Mouse (Mus musculus) retina, embryonic 14.5 days (tissue): Measurements from ENCODE around the gene Gm28036.

Source experiments
- DNase-seq: peaks from one replicate; pipeline ENCODE4 v3.0.0-alpha.2; 2015; ENCODE audit warnings: low spot score

The Gm28036 gene

DNA sequence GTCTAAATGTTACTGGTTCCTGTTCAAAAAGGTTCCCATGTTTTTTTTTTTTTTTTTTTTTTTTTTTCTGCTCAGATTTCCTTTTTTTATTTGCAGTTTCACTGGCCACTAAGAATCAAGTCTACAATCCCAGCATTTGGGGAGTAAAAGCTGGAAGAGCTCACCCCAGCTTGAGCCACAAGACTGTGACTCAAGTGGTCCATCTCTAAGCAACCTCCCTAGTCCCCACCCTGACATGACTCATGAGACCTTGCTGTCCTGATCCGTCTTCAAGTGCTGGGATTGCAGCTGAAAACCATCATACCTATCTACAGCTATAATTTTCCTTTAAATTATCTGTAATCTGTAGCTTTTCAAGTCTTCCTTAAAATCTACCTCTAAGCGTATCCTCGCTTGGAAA, 42.4 kb downstream of the Gm28036 start:
- no peak for DNase-seq

DNA sequence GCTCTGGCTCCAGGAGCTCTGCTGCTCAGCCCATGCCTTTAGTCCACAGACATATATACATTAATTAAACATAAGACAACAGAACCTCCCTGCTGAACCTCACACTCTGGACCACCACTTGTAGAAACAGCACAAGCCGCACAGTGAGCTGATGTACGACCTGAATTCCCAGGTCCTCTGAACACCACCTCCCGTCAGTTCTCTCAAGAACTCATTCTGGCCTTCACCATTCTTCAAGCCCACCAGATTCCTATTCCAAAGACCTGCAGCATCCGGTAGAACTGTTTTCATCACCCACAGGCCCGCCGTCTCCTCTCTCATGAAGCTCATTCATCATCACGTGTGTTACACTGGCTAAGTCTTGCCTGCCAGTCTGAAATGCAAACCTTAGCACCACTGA, 46.5 kb downstream of the Gm28036 start:
- DNase-seq, result no peak

DNA sequence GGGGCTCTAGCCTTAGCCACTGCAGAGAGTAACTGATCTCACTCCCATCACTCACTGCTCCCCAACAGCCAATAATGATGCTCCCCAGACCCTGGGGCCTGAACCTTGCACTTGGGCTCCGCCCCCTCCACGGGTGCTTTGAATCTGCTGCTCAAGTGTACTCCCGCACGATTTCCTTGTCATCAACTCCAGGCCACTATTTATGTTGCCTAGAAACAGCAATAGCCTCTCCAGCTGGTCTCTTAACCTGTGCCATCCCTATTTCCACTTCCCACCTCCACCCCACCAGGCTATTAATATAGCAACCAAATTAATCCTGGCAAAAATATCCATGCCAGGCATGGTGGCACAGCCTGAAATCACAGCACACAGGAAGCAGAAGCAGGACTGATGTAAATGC, 47.2 kb downstream of the Gm28036 start:
- DNase-seq, result no peak

GRCm38 (mm10) chr2:156079183-156079560, 47.7 kb downstream of the Gm28036 start:
- DNase-seq, result no peak

DNA sequence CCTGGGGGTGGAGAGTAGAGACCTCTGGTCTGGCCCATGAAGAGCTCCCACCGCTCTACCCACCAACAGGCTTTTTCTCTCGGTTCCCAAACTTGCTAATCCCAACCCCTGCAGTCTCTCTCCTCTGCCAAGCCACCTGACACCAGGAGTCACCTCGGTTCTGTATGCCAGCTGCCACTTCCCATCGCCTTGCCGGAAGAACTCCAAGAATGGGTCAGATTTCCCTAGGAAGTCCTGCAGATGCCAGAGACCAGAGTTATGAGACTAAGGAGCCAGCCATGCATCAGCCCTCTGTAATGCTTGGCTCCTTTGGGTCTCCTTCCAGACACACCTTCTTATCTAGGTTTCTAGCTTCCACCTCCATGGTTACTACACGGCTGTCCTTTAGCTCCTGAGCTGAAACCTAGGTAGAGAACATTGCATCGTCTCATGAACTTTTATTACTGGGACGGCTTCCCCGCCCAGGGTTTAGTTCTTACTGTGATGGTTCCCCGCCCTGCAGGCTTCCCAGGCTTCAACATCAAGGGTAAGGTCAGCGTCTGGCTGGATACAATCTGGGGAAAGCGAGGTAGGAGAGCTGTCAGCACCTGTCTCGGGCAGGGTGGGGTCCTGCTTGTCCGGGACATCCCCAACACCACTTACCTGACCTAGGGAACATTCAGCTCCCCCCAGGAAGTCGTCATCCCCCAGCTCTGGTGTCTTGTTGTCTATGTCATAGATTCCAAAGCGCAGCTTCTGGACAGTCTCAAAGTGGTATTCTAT, 48.3 kb downstream of the Gm28036 start:
- no peak for DNase-seq

DNA sequence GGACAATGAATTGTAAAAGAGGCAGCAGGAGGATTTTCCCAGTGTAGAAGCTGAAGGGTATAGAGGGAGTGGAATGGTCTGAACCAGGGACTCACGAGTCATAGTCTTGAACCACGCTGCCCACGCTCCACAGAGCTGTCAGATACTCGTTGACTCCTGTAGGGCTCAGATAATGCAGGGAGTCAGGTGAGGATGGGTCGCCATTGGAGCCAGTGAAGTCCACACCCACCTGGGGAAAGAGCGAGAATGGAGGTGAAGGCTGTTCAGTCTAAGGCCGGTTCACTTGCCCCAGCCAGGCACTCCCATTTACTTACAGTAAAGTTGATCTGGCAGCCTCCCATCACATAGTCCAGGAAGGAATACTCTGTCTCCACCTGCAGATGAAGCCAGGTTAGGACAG, 49.4 kb downstream of the Gm28036 start:
- no peak for DNase-seq

DNA sequence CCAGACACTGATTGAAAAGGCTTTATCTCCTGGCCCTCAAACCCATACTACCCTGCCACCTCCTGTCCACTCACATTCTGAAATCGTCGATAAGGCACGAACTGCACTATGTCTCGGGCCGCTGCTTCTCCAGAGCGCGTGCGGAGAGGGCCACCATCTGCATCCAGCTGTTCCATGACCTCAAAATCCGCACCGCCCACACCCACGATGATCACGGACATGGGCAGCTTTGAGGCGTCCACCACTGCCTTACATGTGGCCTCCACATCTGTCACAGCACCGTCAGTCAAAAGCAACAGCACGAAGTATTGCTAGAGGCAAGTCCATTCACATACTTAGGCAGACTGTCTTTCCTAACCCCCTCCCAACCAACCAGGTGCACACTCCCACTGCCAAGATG, 53.2 kb downstream of the Gm28036 start:
- no peak for DNase-seq

GRCm38 (mm10) chr2:156071236-156071635, 55.7 kb downstream of the Gm28036 start:
- no peak for DNase-seq

DNA sequence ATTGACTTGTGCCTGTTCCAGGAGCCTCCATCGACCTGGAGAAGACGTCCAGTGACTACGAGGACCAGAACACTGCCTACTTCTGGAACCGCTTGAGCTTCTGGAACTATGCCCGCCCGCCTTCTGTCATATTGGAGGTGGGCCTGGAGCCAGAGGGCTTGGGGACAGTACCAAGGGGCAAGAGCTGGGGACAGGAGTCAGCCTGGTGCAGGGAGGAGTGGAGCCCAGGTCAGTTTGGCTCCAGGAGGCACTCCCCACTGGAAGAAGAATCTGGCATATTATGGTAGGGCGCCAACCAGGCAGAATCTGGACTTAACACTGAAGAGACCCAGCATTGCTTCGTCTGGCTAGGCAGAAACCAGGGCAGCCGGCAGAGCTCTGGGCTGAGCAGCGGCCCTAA, 59.0 kb downstream of the Gm28036 start:
- no peak for DNase-seq

DNA sequence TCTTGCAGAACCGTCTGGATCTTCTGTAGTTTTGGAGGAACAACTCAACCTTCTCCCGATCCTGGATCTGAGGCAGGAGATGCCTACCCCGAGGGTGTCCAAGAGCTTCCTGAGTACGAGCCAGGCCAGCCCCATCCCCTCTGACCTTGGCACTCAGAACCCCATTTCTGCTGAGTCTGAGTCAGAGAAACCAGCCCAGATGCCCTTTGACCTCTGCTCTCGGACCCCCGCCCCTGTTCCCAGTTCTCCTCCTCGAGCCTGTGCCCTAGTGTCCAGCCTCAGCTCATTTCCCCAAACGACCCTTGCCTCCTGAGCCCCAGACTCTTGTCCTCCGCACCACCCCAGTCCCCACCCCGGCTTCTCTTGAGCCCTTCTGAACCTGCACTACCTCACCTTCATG, 60.8 kb downstream of the Gm28036 start:
- DNase-seq, result peak; percentile 11

DNA sequence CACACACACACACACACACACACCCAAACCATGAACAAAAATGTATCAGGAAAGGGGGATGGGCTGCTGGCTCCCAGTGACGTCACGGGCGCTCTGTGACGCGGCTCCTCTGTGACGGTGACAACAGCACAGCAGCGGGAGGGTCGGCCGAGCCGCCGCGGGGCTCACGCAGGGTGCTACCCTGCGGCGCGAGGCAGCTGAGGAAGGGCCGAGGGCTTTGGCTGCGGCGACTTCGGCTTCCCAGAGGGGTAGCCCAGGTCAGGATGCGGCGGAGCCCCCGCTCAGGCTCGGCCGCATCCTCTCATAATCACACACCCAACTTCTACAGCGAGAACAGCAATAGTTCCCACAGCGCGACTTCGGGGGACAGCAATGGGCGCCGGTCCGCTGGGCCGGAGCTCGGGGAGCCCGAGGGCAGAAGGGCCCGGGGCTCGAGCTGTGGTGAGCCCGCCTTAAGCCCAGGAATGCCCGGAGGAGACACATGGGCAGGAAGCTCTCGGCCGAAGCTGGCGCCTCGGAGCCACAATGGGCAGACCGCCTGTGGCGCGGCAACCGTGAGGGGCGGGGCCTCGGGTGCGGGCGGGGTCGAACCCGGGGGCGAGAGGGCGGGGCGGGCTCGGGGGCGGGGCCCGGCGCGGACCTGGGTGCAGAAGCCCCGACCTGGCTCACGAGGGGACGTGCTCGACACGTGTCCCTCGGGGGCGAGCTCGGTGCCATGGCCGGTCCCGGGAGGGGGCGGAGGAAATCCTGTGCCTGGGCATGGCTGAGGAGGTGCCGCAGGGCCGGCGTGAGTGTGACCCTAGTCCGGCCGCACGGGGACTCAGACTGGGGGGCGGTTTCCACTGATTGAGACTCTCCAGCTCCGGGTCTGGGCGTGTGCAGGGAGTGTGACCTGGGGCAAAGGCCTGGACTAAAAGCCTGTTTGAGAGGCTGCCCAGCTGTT, 61.5 kb downstream of the Gm28036 start, which contains the start of gene Spag4:
Gene Spag4 (plus strand): TSS at position 77 of the 943 bp plus-strand sequence.
- DNase-seq, result peak; percentile 83

DNA sequence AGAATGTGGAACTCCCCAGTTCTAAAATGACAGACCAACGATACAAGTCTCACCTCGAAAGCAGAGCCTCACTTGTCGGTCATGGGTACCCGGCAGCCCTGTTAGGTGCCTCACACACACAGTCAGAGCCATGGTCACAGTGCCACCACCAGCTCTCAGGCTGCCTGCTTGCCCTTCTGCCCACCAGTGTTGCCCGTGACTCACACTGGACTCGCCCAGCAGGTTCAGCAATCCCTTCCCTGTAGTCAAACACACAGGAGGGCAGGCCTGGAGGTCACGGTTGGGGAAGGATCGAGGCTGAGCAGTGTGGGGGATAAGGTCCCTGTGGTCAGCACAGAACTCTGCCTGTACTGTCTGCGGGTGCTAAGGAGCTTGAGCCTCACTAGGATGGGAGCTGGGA, 74.1 kb downstream of the Gm28036 start, which contains the start of gene Fer1l4:
Gene Fer1l4 (minus strand): TSS at position 132 of the 400 bp plus-strand sequence.
- no peak for DNase-seq

DNA sequence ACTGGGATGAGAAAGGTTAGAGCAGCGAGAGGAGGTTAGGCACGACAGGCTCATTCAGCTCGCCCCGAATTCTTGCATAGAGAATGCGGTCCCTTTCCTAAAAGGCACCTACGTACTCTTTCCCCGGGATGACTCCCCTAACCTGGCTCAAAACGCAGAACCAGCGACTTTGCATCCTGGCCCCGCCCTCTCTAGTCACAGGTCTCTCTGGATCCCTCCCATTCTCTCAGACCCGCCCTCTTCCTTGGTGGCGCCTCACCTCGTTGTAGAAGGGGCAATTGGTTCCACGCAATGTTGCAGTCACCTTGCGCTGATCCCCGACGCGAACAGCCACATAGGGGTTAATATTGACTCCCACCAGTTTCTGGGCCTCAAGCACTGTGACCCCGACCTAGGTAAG, 79.0 kb downstream of the Gm28036 start:
- DNase-seq, result no peak

DNA sequence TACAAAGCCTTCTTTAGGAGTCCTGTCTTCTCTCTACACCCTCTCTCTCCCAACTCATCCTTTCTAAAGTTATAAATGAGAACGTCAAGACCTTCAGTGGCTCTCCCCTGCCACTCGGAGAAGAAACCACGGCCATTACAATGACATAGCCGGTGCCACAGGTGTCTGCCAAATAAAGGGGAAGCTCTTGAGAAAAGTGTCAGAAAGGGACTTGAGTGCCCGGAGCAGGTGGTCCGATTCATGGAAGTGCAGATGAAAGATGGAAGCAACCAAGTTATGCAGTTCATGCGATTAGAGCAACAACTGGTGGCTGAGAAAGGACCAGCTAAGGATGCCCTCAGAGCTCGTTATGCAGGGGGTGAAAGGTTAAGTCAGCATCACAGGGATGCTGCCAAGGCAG, 84.0 kb downstream of the Gm28036 start:
- DNase-seq, result no peak

GRCm38 (mm10) chr2:156039390-156039789, 87.5 kb downstream of the Gm28036 start:
- DNase-seq, result no peak

GRCm38 (mm10) chr2:156025482-156025881, 101.4 kb downstream of the Gm28036 start:
- DNase-seq, result peak; percentile 15
